26 mouse cellular contexts compared by ENCODE assay signal in genomic region chr5:73821956-73822545, GRCm38 (mm10).
DNase-seq lines count a peak whose midpoint lies in the region; ATAC-seq and TF ChIP-seq lines count a peak whose summit lies in the region.
"Had no signal": no experiment of that assay in that cellular context is flagged by ENCODE, and none has a peak within 500 bp of the region (broad histone marks: within the 10 kb centered on the region; RNA-seq: fewer than 3 reads in every experiment).

No protein-coding gene starts in this region.

- 0 out of 2 replicates have a peak, but pooled peaks cover 3% of the 10 kb centered on the region for H3K4me1 ChIP-seq in hindbrain, embryonic 13.5 days (replicated peaks)
- H3K4me1 ChIP-seq in hindbrain, embryonic 10.5 days (replicated peaks): peaks cover 20% of the 10 kb centered on the region
- H3K4me1 ChIP-seq in kidney, postnatal 0 days (replicated peaks; ENCODE audit: insufficient read depth, low read length): no peaks in the 10 kb centered on the region
- peaks cover 16% of the 10 kb centered on the region for H3K4me1 ChIP-seq in limb, embryonic 10.5 days
- H3K4me1 ChIP-seq: embryonic facial prominence, embryonic 13.5 days; forebrain, embryonic 12.5 days; forebrain, embryonic 15.5 days; heart, embryonic 12.5 days; heart, embryonic 15.5 days had no signal

- H3K9ac ChIP-seq in hindbrain, embryonic 13.5 days: no peak overlapping the region
- H3K9ac ChIP-seq in kidney, postnatal 0 days (ENCODE audit: low read depth, low read length): no peak overlapping the region
- H3K9ac ChIP-seq: embryonic facial prominence, embryonic 13.5 days; forebrain, embryonic 12.5 days; forebrain, embryonic 15.5 days; heart, embryonic 12.5 days; heart, embryonic 15.5 days had no signal

- WGBS in hindbrain, embryonic 13.5 days: 72% methylated on average over 19 of the region's 19 CpGs
- WGBS in hindbrain, embryonic 10.5 days: 81% methylated on average over 19 of the region's 19 CpGs
- 52% methylated on average over 19 of the region's 19 CpGs for WGBS in kidney, postnatal 0 days
- WGBS in limb, embryonic 10.5 days: 85% methylated on average over 19 of the region's 19 CpGs

- H3K27me3 ChIP-seq in hindbrain, embryonic 13.5 days: no peaks in the 10 kb centered on the region
- H3K27me3 ChIP-seq in hindbrain, embryonic 10.5 days (ENCODE audit: insufficient read depth, poor library complexity, severe bottlenecking): no peaks in the 10 kb centered on the region
- H3K27me3 ChIP-seq in kidney, postnatal 0 days (ENCODE audit: insufficient read depth, low read length): no peaks in the 10 kb centered on the region
- no peaks in the 10 kb centered on the region for H3K27me3 ChIP-seq in limb, embryonic 10.5 days (ENCODE audit: low read depth, poor library complexity, severe bottlenecking)
- H3K27me3 ChIP-seq: embryonic facial prominence, embryonic 13.5 days; forebrain, embryonic 12.5 days; forebrain, embryonic 15.5 days; heart, embryonic 12.5 days; heart, embryonic 15.5 days had no signal

- no peaks in the 10 kb centered on the region for H3K36me3 ChIP-seq in hindbrain, embryonic 13.5 days
- H3K36me3 ChIP-seq in hindbrain, embryonic 10.5 days: no peaks in the 10 kb centered on the region
- no peaks in the 10 kb centered on the region for H3K36me3 ChIP-seq in kidney, postnatal 0 days (ENCODE audit: insufficient read depth, low read length)
- no peaks in the 10 kb centered on the region for H3K36me3 ChIP-seq in limb, embryonic 10.5 days
- H3K36me3 ChIP-seq: embryonic facial prominence, embryonic 10.5 days; embryonic facial prominence, embryonic 13.5 days; forebrain, embryonic 12.5 days; forebrain, embryonic 15.5 days; heart, embryonic 12.5 days; heart, embryonic 15.5 days had no signal

- peak overlapping the region; percentile 55; the same call in 1 of the 2 replicates for H3K27ac ChIP-seq in hindbrain, embryonic 13.5 days
- no peak overlapping the region for H3K27ac ChIP-seq in hindbrain, embryonic 10.5 days
- H3K27ac ChIP-seq in kidney, postnatal 0 days: no peak overlapping the region
- H3K27ac ChIP-seq in limb, embryonic 10.5 days: 0 out of 2 replicates have a peak overlapping the region, but pooled peaks have one; percentile 6
- H3K27ac ChIP-seq: embryonic facial prominence, embryonic 13.5 days; forebrain, embryonic 12.5 days; forebrain, embryonic 15.5 days; heart, embryonic 15.5 days had no signal

- no peak overlapping the region for H3K4me3 ChIP-seq in hindbrain, embryonic 13.5 days
- no peak overlapping the region for H3K4me3 ChIP-seq in hindbrain, embryonic 10.5 days
- no peak overlapping the region for H3K4me3 ChIP-seq in kidney, postnatal 0 days (replicated peaks; ENCODE audit: low read depth, low read length)
- H3K4me3 ChIP-seq in limb, embryonic 10.5 days: no peak overlapping the region
- H3K4me3 ChIP-seq: embryonic facial prominence, embryonic 10.5 days; embryonic facial prominence, embryonic 13.5 days; erythroblast, embryonic 14.5 days; forebrain, embryonic 12.5 days; forebrain, embryonic 15.5 days; heart, embryonic 12.5 days; heart, embryonic 15.5 days had no signal

- no peak for TF ChIP-seq CTCF in kidney, postnatal 0 days (IDR thresholded peaks at IDR 0.05; ENCODE audit: low read depth)

- H3K9me3 ChIP-seq in hindbrain, embryonic 13.5 days: no peaks in the 10 kb centered on the region
- H3K9me3 ChIP-seq in hindbrain, embryonic 10.5 days: no peaks in the 10 kb centered on the region
- no peaks in the 10 kb centered on the region for H3K9me3 ChIP-seq in kidney, postnatal 0 days (replicated peaks; ENCODE audit: low read length)
- H3K9me3 ChIP-seq in limb, embryonic 10.5 days (replicated peaks): no peaks in the 10 kb centered on the region
- H3K9me3 ChIP-seq: embryonic facial prominence, embryonic 10.5 days; embryonic facial prominence, embryonic 13.5 days; forebrain, embryonic 12.5 days; forebrain, embryonic 15.5 days; heart, embryonic 12.5 days; heart, embryonic 15.5 days had no signal

- ATAC-seq in hindbrain, embryonic 13.5 days (ENCODE audit: low FRiP score): no peak
- ATAC-seq in kidney, postnatal 0 days (replicated peaks; ENCODE audit: low FRiP score, low read depth): peak; percentile 54; the same call in 1 of the 2 replicates
- ATAC-seq: CD4-positive, CD25-positive, alpha-beta regulatory T cell, adult 4 months; forebrain, embryonic 15.5 days; hindbrain, embryonic 16.5 days; inflammation-experienced regulatory T-cells, adult 6 months had no signal

- no peak for DNase-seq in hindbrain, embryonic 10.5 days (ENCODE audit: low spot score)
- DNase-seq in kidney, postnatal 0 days (ENCODE audit: low spot score): no peak
- no peak for DNase-seq in kidney, adult 18-20 months
- DNase-seq in limb, embryonic 10.5 days (ENCODE audit: low spot score): no peak
- DNase-seq in retina, embryonic 14.5 days (ENCODE audit: low spot score): peak; percentile 34
- no peak for DNase-seq in layer of hippocampus, postnatal 14 days (ENCODE audit: low spot score in 2 of 2)
- DNase-seq in cerebellum, adult 11-12 months: no peak
- DNase-seq: adrenal gland, adult 2 months; adrenal gland, postnatal 14 days; cerebellum, adult 18-20 months; cerebellum, adult 9-10 months; cerebellum, postnatal 14 days; gastrocnemius, postnatal 25 days; heart, postnatal 10 days; heart, postnatal 36 days had no signal

- H3K4me2 ChIP-seq in hindbrain, embryonic 13.5 days: no peak overlapping the region
- no peak overlapping the region for H3K4me2 ChIP-seq in kidney, postnatal 0 days (ENCODE audit: low read length)
- H3K4me2 ChIP-seq: embryonic facial prominence, embryonic 13.5 days; forebrain, embryonic 12.5 days; forebrain, embryonic 15.5 days; heart, embryonic 12.5 days; heart, embryonic 15.5 days had no signal

Comparison
In these comparisons a context has a peak if more than half of its experiments do, and no peak if none do; other contexts are left out.
1. H3K27ac ChIP-seq: peak in hindbrain, embryonic 13.5 days (single experiment) and limb, embryonic 10.5 days (single experiment); none in hindbrain, embryonic 10.5 days (single experiment) and kidney, postnatal 0 days (single experiment).